Mouse (Mus musculus) telencephalon, adult 2 months (tissue): ENCODE data around the gene Padi4.

Experiments
- DNase-seq: peaks from one replicate; pipeline ENCODE4 v3.0.0-alpha.2; 2011; ENCODE audit warnings: low read depth, low spot score

The Padi4 gene

DNA sequence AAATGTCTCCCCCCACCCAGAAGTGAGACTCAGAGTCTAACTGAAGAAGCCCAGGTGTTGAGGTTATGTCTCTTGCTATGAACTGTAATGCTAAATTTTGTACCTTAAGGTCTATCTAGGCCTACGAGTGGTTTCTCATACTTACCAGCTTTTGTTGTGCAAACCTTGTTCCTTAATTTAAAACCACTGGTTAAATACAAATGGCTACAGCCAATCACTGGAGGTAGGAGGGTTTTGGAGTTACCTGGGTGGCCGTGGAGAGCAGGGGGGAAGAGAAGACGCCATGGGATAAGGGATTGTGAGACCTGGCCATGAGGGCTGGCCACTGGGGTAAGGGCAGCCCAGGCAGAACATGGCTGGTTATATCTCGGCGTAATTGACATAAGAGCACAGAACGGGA is 14.2 kb upstream of the Padi4 start:
- DNase-seq, result no peak

DNA sequence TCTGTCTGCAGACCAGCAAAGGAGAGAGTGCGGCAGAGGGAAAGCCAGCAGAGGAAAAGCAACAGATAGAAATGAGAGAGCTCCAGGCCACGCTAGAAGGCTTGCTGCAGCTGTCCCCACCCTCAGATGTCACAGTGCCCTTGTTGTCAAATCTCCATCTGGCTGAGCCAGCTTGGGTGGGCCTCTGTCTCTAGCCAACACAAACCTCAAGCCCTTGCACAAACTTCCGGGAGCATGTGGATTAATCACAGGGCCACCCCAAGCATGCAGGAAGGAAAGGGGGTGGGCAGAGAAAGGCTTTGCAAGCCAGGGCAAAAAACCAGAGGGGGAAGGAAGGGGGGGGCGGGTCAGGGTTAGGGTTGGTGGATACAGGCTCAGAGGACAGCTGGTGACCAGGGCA is 13.4 kb upstream of the Padi4 start:
- no peak for DNase-seq

DNA sequence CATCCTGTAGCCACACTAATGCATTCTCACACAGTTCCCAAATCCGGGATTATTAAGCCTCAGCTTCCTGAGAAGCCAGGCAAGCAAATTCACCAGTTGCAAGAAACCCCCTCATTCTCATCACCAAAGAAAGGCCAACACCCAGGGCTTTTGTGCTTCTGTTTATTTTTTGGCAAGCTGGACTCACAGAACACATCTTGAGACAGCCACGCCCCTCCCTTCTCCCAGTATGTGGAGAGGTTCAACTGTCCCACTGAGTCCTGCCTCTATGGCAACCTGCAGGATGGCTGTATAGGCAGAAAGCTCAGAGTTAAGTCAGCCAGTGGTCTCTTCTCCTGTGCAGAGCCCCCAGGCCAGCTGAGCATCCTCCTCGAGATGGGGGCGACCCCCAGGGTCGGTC is 11.2 kb upstream of the Padi4 start:
- no peak for DNase-seq

DNA sequence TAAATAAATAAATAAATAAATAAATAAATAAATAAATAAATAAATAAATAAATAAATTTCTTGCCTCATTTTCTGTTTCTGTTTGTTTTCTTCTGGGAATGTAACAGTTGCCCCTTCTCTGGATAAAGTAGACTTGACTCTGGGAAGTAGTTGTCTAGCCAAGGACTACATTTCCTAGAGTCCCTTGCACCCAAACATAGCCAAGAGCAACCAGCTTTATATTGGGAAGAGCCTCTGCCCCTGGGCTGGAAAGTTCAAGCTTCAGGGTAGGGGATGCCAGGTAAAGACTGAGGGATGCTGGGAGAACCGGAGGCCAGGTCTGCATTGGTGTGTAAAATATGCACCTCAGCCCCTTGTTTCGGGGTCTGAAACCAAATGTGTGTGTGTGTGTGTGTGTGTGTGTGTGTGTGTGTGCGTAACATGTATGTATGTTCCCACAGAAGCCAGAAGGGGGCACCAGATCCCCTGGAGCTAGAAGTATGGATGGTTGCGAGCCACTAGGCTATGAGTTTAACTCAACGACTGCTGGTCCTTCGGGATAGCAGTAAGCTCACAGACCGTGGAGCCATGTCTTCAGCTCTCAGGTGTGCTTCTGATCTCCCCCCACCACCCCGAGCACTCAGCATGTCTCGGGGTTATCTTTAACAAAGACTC is 10.4 kb upstream of the Padi4 start:
- DNase-seq, result no peak

DNA sequence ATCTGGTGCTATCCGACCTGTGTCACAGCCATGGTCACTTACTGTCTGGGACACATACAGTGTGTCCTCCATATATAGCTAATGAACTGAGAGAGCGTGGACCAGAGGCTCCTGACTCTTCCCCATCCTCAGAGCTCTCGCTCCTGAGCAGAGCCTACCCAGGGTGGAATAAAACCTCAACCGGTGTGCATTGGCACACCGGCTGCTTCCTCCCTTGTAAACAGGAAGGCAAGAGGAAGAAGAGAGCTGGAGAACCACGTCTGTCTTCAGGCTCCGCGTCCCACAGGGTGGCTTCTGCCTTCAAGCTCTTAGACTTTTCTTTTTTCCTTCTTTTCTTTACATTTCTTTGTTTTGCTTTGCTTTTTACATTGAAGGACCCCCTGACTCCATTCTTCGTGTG is 8.8 kb upstream of the Padi4 start:
- DNase-seq, result no peak

DNA sequence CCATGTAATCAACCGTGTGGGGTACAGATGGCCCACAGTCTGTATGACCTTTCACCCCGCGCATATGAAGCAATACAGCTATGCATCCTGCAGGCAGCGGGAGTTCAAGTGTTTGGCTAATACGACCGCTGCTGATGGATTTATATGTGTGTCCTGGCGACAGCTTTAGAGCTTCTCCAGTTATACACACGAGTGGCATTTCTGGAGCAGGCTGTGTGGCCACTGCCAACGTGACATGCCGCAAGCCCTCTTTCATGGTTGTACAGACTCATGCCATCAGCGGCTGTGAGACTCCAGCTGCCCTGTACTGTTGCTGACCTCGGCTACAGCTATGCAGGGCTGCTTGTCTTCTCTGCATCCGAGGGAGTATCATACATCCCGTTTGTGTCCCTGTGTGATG is 6.5 kb upstream of the Padi4 start:
- no peak for DNase-seq

DNA sequence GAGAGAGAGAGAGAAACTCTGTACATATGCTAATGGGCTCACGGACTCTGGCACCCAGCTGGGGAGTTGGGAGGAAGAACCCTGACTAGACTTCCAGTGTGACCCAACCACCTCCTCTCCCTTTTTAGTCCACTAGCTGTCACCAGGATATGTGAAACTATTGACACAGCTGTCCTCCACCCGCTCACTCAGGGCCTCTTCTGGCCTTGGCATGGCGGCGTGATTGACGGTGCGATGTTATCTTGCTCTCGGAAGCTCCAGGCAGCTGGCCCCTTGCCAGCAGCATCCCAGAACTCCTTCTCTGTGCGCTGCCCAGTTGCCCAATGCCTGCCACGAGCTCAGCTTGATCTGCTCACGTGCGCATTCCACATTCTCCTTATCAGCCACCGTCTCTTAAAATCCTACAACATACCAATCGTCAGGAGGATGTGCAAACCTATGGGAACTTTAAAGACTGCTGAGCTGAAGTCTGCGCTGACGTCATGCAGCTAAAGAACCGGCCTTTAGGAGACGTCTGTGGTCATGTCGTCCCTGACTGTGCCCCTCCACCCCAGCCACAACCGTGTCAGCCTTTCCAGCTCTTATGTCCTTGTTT is 5.9 kb upstream of the Padi4 start:
- DNase-seq, result no peak

DNA sequence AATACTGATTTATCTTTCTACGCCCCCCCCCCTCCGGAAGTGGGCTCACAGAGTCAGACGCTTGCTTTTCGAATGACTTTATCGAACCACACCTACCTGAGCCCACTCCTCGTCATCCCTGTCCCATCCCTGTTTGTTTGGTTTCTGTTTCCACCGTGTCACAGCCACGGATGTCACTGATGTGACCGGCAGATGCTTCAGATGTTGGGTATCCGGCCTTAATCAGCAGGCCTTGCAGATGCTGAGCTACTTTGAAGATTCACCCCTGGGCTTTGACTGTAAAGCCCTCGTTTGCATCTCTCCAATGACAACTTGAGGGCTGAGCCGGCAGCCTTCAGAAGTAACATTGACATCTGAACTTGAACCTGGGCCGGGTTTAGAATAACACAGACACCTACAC is 2.6 kb upstream of the Padi4 start:
- DNase-seq, result no peak

DNA sequence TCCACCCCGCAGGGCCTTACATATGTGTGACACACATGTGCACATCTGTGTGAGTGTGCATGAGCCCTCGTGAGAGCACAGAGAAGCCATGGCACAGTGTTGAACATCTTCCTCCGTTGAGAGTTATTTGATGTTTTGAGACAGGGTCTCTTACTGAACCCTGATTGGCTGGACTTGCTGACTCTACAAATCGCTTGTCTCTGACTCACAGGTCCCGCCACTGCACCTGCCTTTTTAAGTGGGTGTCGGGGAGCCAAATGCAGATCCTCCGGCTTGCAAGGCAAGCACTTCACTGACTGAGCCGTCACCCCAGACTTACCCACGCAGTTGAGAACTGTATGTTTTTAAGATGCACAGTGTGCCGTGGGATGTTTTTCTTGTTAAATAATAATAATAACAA is 1.8 kb upstream of the Padi4 start:
- no peak for DNase-seq

DNA sequence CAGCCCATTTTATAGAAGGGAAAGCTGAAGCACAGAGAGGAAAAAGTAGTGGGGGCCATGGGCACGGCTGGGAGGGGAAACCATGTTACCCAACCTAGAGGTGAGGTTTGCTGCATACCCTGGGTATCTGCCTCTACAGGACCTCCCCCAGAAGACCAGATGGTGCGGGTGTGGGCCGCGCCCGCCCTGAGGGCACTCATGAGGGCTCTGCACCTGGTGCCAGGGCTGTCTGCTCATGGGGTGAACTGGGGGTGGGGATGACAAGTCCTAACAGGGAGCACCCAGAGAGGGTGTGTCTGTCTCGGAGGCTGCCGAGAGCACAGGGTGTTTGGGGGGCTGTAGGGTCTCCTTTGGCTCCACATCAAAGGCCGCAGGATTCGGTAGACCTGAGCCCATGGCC is 857 bp upstream of the Padi4 start:
- no peak for DNase-seq

DNA sequence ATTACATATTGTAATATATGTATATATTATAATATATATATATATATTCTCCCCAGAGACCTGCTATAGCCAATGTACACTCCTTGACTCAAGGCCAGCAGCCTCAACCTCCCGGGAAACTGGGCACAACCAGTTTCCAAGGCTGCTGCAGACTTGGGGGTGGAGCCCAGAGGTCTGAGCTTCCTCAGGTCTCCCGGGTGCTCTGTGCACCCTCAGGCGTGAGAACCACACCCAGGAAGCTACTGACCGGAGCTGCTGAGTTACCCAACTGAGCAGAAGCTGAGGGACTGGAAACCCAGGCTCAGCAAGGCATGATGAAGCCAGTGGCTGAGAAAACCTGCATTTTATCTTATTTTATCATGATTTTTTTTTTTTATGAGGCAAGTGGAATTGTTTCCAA is 2.9 kb downstream of the Padi4 start:
- DNase-seq, result no peak

DNA sequence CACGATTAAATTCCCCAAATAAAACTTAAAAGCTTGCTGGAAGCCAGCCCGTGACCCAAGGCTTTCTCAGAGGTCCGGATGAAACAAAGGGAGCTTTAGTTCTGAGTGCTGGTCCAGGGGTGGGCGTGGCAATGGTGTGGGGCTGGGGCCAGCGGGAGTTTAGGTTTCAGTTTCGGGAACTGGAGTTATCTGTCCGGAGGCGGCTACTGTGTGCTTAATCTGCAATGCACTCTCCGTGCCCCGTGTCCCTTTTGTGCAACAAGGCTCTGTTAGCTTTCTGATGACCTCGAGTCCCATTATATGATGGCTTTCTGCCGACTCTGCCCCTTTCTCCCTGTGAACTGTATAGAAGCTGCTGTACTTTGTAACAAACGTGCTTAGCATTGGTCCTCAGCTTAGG is 3.6 kb downstream of the Padi4 start:
- no peak for DNase-seq

DNA sequence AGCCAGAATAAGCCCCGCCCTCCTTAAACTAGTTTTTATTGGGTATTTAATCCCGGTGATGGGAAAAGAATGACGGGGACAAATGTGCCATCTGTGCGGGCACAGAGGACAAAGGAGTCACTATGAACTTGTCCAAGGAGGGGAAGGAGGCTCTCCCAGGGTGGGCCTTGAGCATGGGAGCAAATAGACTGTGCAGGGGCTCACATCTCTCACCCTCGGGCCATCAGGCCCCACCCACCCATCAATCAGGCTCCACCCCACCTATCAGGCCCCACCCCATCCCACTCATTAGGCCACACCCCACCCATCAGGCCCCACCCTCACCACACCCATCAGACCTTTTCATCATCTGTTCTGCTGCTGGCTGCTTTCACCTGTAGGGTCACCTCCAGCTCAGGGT is 5.1 kb downstream of the Padi4 start:
- no peak for DNase-seq

DNA sequence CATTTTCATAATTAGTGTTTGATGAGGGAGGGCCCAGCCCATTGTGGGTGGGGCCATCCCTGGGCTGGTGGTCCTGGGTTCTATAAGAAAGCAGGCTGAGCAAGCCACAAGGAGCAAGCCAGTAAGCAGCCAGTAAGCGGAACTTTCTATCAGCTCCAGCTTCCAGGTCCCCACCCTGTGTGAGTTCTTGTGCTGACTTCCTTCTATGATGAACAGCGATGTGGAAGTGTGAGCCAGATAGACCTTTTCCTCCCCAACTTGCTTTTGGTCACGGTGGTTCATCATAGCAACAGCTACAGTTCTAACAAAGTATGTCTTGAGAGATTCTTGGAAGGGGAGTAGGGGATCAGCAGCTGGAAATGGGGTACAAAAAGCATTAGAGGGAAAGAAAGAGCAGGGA is 8.1 kb downstream of the Padi4 start:
- no peak for DNase-seq

DNA sequence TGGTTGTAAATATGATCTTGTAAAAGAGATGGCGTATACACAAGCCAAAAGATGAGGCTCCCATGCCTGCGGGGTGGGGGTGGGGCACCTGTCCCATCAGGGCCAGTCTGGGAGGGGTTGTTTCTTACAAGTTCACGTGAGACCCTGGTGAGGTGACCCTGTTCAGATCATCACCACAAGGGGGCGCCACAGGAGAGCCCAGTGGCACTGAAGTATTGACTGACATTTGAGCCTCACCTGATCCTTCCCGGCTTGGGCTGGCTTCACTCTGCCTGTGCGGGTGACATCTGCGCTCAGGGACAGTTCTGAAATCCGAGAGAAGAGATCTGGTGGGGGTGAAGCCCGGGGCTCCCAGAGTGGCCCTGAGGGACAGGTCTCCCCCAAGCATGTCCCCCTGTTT is 10.9 kb downstream of the Padi4 start:
- no peak for DNase-seq

DNA sequence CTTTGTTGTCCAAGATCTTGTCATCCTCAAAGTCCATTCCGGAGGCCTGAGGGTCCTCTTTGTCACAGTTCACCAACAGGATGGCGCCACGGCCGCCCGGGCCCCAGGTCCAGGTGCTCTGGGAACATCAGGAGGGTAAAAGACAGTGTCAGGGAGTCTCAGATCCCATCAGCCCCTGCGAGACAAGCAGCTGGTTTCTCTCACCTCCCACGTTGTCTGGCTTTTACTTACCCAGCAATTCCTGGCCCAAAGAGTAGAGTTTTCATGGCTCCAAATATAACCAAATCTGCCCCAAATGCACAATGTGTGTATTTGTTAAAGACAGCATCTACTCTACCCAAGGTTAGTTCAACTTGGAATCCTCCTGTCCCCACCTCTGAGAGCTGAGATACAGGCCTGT is 12.4 kb downstream of the Padi4 start:
- no peak for DNase-seq

DNA sequence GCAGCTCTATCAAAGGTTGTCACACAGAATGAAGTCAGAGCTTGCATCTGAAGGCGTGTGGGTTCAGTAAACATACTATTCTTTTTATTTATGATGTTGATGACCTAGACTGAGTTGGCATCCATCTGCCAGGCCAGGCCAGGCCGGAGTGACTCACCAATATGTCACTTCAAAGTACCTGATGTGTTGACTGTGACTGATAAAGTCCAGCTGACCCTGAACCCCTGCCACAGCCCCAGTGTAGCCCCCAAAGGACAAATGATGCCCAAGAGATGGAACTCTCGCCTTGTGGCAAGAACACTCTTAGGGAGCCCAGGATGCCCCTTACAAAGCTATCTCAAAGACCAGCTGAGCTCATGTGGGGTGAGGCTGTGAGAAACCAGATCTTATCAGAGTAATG is 18.2 kb downstream of the Padi4 start:
- no peak for DNase-seq

DNA sequence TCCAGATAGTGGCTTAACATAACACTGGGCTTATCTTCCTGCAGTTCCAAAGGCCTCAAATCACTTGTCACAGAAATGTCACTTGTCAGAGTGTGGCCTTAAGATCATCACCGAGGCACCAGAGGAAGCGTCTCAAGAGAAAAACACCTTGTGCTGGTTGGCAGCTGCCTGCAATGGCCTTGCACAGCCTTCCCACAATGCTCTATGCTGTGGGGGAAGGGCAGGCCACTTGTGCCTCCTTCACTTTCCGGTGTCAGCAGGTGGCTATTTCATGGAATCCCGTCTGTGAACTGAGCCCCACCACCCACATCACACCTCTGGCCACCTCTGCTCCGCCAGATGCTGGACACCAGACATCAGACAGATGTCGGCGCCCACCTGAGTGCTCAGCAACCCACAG is 20.7 kb downstream of the Padi4 start:
- DNase-seq, result no peak

DNA sequence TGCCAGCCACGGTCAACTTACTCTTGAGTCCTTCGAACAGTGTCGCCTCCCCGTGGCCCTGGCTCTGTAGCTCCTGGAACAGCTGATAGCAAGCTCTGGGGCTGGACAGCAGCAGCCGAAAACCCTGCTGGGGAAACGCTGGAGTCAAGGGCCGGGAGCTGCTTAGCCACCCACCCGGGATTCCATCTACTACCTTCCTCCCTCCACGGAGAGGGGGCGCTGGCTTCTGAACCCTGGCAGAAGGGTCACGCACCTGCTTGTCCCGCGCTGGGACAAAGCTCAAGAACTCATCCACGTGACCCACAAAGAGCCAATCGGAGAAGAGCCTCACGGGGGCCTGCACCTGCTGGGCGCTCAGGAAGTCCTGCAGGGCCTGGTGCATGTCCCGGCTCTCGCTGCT is 23.7 kb downstream of the Padi4 start:
- no peak for DNase-seq

DNA sequence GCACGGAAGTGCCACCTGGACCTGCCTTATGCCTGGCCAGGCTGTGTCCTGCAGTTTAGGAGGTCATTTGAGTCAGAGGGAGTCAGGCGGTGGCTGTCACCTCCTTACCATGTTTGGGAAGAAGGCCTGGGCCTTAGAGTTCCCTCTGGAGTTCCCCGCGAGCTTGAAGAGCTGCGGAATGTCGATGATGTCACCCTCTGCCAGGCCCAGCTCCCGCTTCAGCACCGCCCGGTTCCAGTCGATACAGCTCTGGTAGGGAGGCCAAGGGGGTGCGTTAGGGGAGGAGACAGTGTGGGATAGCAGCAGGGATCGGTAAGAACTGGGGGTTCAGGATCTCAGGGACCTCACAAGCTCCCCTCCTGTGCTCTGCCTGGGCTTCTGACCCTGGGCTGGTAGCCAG is 26.1 kb downstream of the Padi4 start:
- no peak for DNase-seq

DNA sequence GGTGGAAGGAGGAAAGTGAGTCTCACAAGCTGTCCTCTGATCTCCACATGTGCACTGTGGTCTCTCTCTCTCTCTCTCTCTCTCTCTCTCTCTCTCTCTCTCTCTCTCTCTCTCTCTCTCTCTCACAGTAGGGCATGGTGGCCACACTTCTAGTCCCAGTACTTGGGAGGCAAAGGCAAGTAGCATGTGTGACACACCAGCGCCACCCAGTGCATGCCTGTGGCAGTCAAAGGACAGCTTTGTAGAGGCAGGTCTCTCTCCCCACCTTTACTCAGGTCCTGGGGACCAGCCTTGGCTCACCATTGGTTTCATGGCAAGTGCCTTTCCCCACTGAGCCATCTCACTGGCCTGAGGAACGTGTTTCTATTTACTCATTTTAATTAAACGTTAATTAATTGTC is 29.4 kb downstream of the Padi4 start:
- DNase-seq, result no peak

DNA sequence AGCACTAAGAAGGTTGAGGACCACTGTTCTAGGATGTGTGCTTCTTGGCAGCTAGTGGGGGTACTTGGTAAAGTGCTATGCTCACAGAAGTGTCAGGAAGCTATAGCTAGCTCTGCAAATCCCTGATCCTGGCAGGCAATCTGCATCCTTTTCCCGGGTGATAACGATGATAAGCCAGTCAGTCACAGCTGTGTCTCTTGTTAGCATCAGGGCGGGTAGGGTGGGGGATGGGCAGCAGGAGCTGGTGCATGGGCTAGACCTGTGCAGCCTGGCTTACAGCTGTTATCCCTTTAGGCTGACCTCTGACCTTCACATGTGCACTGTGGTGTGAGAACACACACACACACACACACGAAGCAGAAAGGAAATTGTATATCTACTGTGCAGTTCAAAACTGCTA is 30.9 kb downstream of the Padi4 start:
- no peak for DNase-seq

DNA sequence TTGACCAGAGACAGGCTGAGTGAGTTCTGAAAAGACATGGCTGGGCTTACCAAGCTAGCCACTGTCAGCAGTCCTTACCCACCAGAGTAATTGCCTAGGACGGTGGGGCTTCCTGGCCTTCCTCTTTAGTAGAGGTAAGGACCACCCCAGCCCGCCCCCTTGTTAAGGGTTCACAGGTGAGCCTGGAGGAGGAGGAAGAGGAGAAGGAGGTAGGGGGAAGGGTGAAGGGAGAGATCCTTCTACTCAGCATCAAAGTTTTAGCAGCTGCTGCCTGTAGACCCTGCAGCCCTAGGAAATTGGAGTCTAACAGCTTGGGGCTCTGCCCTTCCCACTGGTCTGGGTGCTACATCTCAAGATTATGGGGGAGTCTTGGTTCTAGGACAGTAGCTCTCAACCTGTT is 31.5 kb downstream of the Padi4 start, which contains the start of gene Padi6:
Gene Padi6 (minus strand): TSS at position 101 of the 400 bp plus-strand sequence.
- DNase-seq, result no peak

DNA sequence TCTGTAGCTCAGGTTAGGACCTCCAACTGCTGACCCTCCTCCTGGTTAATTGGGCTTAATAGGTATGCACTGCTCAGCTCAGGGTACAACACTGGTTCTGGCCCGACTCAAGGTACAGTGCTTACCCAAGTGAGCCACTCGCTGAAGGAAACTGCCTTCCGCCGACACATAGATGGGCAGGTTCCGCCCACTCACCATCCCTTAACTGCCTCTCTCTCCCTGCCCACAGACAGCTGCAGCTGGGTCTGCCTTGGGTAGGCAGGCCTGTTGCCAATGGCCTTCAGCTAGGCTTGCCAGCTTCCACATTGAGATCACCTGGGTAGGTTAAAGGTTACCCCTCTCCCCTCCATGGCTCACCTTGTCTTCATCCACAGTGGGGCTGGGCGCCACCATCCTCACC is 32.6 kb downstream of the Padi4 start:
- no peak for DNase-seq
